Mouse (Mus musculus) MEL (cell line): ENCODE measurements around the gene Sla2. TPM values are rescaled to one million over a fixed set of nuclear protein-coding genes. Genes with fewer than 3 reads are reported as not detected.
A peak's percentile ranks its signal among the peaks of the same experiment; 100 is the strongest.
"Not testable (repeated sequence)": the region's sequence is repeated elsewhere in the genome, so short reads cannot be mapped to it uniquely, and the experiment has no call there.

Source experiments
- DNase-seq: peaks from one replicate; pipeline ENCODE4 v3.0.0; 2011; ENCODE audit warnings: low read depth, low spot score
- H3K27ac ChIP-seq: 2 replicates; pipeline ENCODE4 v1.5.1; 2012; ENCODE audit warnings: low read depth, mild to moderate bottlenecking, control low read depth, low read length, moderate library complexity; ENCODE audit not compliant: control insufficient read depth
- H3K27me3 ChIP-seq, 2 experiments: fragments of 150-350 bp in 1 of 2; sonication (generic) in 1 of 2; 2 replicates each; pipeline ENCODE4 v1.6.1; 2012; ENCODE audit warnings: low read length in 2 of 2, mild to moderate bottlenecking in 2 of 2, improper control_type of control experiment in 1 of 2, moderate library complexity in 1 of 2; ENCODE audit not compliant: insufficient read depth in 2 of 2, control insufficient read depth in 1 of 2
- H3K36me3 ChIP-seq, 2 experiments: 2 replicates each; pipeline ENCODE4 v1.6.1; 2012 to 2014; ENCODE audit warnings: low read length in 2 of 2, improper control_type of control experiment in 1 of 2, inconsistent platforms in 1 of 2, mild to moderate bottlenecking in 1 of 2; ENCODE audit not compliant: insufficient read depth in 2 of 2, control insufficient read depth in 1 of 2
- H3K4me1 ChIP-seq, 2 experiments: fragments of 150-350 bp in 1 of 2; sonication (generic) in 1 of 2; 2 replicates each; pipeline ENCODE4 v1.6.1; 2012; ENCODE audit warnings: low read length in 2 of 2, improper control_type of control experiment in 1 of 2, mild to moderate bottlenecking in 1 of 2; ENCODE audit not compliant: insufficient read depth in 2 of 2, control insufficient read depth in 1 of 2
- H3K4me3 ChIP-seq, 2 experiments: fragments of 150-350 bp in 1 of 2; sonication (generic) in 1 of 2; 2 replicates each; pipeline ENCODE4 v1.5.1; 2012; ENCODE audit warnings: low read depth in 2 of 2, low read length in 2 of 2, mild to moderate bottlenecking in 2 of 2, moderate library complexity in 2 of 2, control low read depth in 1 of 2, improper control_type of control experiment in 1 of 2; ENCODE audit not compliant: control insufficient read depth in 1 of 2, insufficient read depth in 1 of 2
- H3K79me2 ChIP-seq: 2 replicates; pipeline ENCODE4 v1.6.1; 2012; ENCODE audit warnings: mild to moderate bottlenecking, low read length, moderate library complexity; ENCODE audit not compliant: control insufficient read depth, poor library complexity, insufficient read depth
- H3K9ac ChIP-seq: 2 replicates; pipeline ENCODE4 v1.6.1; 2012; ENCODE audit warnings: low read depth, mild to moderate bottlenecking, control low read depth, low read length, moderate library complexity; ENCODE audit not compliant: control insufficient read depth, poor library complexity, severe bottlenecking
- H3K9me3 ChIP-seq: fragments of 150-350 bp; sonication (generic); replicated peaks from 2 replicates; pipeline ENCODE4 v1.6.1; 2012; ENCODE audit warnings: mild to moderate bottlenecking, low read length, improper control_type of control experiment, moderate library complexity; ENCODE audit not compliant: insufficient read depth
- BHLHE40 ChIP-seq: IDR thresholded peaks from 2 replicates; pipeline ENCODE4 v1.6.1; 2012; ENCODE audit warnings: low read depth, mild to moderate bottlenecking, inconsistent platforms, low read length, improper control_type of control experiment, borderline replicate concordance
- CTCF ChIP-seq, 3 experiments: IDR thresholded peaks in 2 of 3; conservative IDR thresholded peaks in 1 of 3; 2 replicates each; pipeline ENCODE4 v1.5.1; 2011 to 2012; ENCODE audit warnings: low read length in 3 of 3, low read depth in 2 of 3, mild to moderate bottlenecking in 2 of 3, improper control_type of control experiment in 1 of 3, inconsistent platforms in 1 of 3, mixed read lengths in 1 of 3, moderate library complexity in 1 of 3; ENCODE audit not compliant: control insufficient read depth in 1 of 3, insufficient read depth in 1 of 3, poor library complexity in 1 of 3, severe bottlenecking in 1 of 3
- E2F4 ChIP-seq: IDR thresholded peaks from 2 replicates; pipeline ENCODE4 v1.6.1; 2011; ENCODE audit warnings: low read depth, low read length, improper control_type of control experiment, borderline replicate concordance
- ELF1 ChIP-seq: IDR thresholded peaks from 2 replicates; pipeline ENCODE4 v1.6.1; 2014; ENCODE audit warnings: low read depth, mild to moderate bottlenecking, inconsistent platforms, low read length, improper control_type of control experiment, moderate library complexity
- EP300 ChIP-seq, 2 experiments: IDR thresholded peaks; 2 replicates each; pipeline ENCODE4 v1.6.1; 2011; ENCODE audit warnings: improper control_type of control experiment in 2 of 2, low read length in 2 of 2, low read depth in 1 of 2, mild to moderate bottlenecking in 1 of 2
- ETS1 ChIP-seq: IDR thresholded peaks from 2 replicates; pipeline ENCODE4 v1.6.1; 2012; ENCODE audit warnings: low read depth, mild to moderate bottlenecking, inconsistent platforms, low read length, improper control_type of control experiment, moderate library complexity
- GATA1 ChIP-seq: IDR thresholded peaks from 2 replicates; pipeline ENCODE4 v1.6.1; 2011; ENCODE audit warnings: low read depth, low read length, improper control_type of control experiment
- JUND ChIP-seq: IDR thresholded peaks from 2 replicates; pipeline ENCODE4 v1.6.1; 2011; ENCODE audit warnings: low read depth, mild to moderate bottlenecking, improper control_type of control experiment, low read length
- KAT2A ChIP-seq: conservative IDR thresholded peaks from 2 replicates; pipeline ENCODE4 v1.6.1; 2012; ENCODE audit warnings: low read depth, low read length, improper control_type of control experiment, inconsistent platforms
- MAX ChIP-seq: IDR thresholded peaks from 2 replicates; pipeline ENCODE4 v1.6.1; 2011; ENCODE audit warnings: low read length, improper control_type of control experiment
- MAZ ChIP-seq: IDR thresholded peaks from 2 replicates; pipeline ENCODE4 v1.6.1; 2012; ENCODE audit warnings: low read depth, mild to moderate bottlenecking, inconsistent platforms, low read length, improper control_type of control experiment
- MEF2A ChIP-seq: IDR thresholded peaks from 2 replicates; pipeline ENCODE4 v1.6.1; 2014; ENCODE audit warnings: low read depth, mild to moderate bottlenecking, inconsistent platforms, low read length, improper control_type of control experiment; ENCODE audit not compliant: poor library complexity, insufficient replicate concordance, severe bottlenecking; ENCODE audit errors: extremely low read depth
- MXI1 ChIP-seq: IDR thresholded peaks from 2 replicates; pipeline ENCODE4 v1.6.1; 2011; ENCODE audit warnings: mild to moderate bottlenecking, low read depth, low read length, improper control_type of control experiment
- MYB ChIP-seq: IDR thresholded peaks from 2 replicates; pipeline ENCODE4 v1.6.1; 2011; ENCODE audit warnings: mild to moderate bottlenecking, low read depth, low read length, improper control_type of control experiment
- NELFE ChIP-seq: IDR thresholded peaks from 2 replicates; pipeline ENCODE4 v1.6.1; 2011; ENCODE audit warnings: low read depth, low read length, improper control_type of control experiment
- NRF1 ChIP-seq: IDR thresholded peaks from 2 replicates; pipeline ENCODE4 v1.6.1; 2014; ENCODE audit warnings: low read depth, mild to moderate bottlenecking, inconsistent platforms, low read length, improper control_type of control experiment, moderate library complexity; ENCODE audit not compliant: poor library complexity, insufficient read depth, severe bottlenecking
- RAD21 ChIP-seq: IDR thresholded peaks from 2 replicates; pipeline ENCODE4 v1.6.1; 2011; ENCODE audit warnings: mild to moderate bottlenecking, low read depth, low read length, improper control_type of control experiment
- RCOR1 ChIP-seq: IDR thresholded peaks from 2 replicates; pipeline ENCODE4 v1.6.1; 2012; ENCODE audit warnings: low read depth, mild to moderate bottlenecking, inconsistent platforms, low read length, improper control_type of control experiment
- SIN3A ChIP-seq: IDR thresholded peaks from 2 replicates; pipeline ENCODE4 v1.6.1; 2012; ENCODE audit warnings: low read length, improper control_type of control experiment, inconsistent platforms
- SMC3 ChIP-seq: IDR thresholded peaks from 2 replicates; pipeline ENCODE4 v1.6.1; 2011; ENCODE audit warnings: low read depth, low read length, improper control_type of control experiment
- TAL1 ChIP-seq: IDR thresholded peaks from 2 replicates; pipeline ENCODE4 v1.6.1; 2012; ENCODE audit warnings: mild to moderate bottlenecking, inconsistent platforms, low read length, moderate library complexity, mixed read lengths
- TBP ChIP-seq: IDR thresholded peaks from 2 replicates; pipeline ENCODE4 v1.8.0; 2011; ENCODE audit warnings: low read depth, low read length, improper control_type of control experiment
- UBTF ChIP-seq: IDR thresholded peaks from 2 replicates; pipeline ENCODE4 v1.6.1; 2012; ENCODE audit warnings: low read depth, mild to moderate bottlenecking, inconsistent platforms, low read length, improper control_type of control experiment, moderate library complexity, borderline replicate concordance; ENCODE audit not compliant: insufficient read depth
- USF1 ChIP-seq: IDR thresholded peaks from 2 replicates; pipeline ENCODE4 v1.6.1; 2014; ENCODE audit warnings: low read depth, mild to moderate bottlenecking, inconsistent platforms, low read length, improper control_type of control experiment, moderate library complexity
- ZMIZ1 ChIP-seq: IDR thresholded peaks from 2 replicates; pipeline ENCODE4 v1.6.1; 2012; ENCODE audit warnings: low read depth, mild to moderate bottlenecking, inconsistent platforms, low read length, improper control_type of control experiment, moderate library complexity
- polyA plus RNA-seq, 2 experiments: library from polyadenylated mRNA; stranded (reverse) in 1 of 2; unstranded in 1 of 2; fragments of >175 nt in 1 of 2; fragments of >200 nt in 1 of 2; gene quantifications; 2 replicates each; pipeline versions ENCODE4 v1.2.1 to v1.2.4; 2012; ENCODE audit warnings: low replicate concordance in 2 of 2, low read depth in 1 of 2; ENCODE audit not compliant: insufficient read length in 2 of 2, insufficient read depth in 1 of 2, missing spikeins in 1 of 2
- total RNA-seq: library from RNA; depleted of rRNA; stranded (reverse); fragments of 300-350 nt; gene quantifications from 2 replicates; pipeline ENCODE4 v1.2.3, GENCODE M21; 2012

Gene Sla2
- total and polyA plus RNA-seq, 3 experiments, result 0.40 to 9.0 TPM; not detected in 1

DNA sequence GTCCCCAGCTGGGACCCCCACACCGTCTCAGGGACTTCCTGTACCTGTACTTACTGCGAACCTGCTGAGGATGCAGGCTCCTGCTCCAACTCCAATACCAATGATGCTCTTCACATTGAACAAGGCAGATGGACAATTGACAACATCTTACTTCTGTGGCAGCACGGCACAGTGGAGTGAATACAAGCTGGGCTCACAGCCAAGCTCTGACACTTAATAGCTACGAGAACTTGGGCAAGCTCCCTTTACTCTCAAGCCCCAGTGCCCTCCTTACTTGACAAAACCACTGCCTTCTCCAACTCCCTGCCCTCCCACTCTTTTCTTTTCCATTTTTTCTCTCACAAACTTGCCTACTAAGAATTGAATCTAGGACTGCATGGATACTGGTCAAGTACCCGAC, 26.2 kb upstream of the Sla2 start:
- Histone ChIP-seq H3K27ac (no peak overlapping the region), H3K27me3 (no peaks in the 10 kb centered on the region), H3K9me3 (no peaks in the 10 kb centered on the region), H3K4me1 (peaks cover 0 to 4% of the 10 kb centered on the region in 2 experiments; a peak in 1 of 4 replicates), H3K9ac (no peak overlapping the region), H3K36me3 (peaks cover 0 to 3% of the 10 kb centered on the region in 2 experiments; a peak in 1 of 4 replicates), H3K79me2 (no peaks in the 10 kb centered on the region), H3K4me3 (no peak overlapping the region)
- TF ChIP-seq E2F4 (no peak), BHLHE40 (no peak), MAX (no peak), UBTF (no peak), EP300 (IDR thresholded peaks at IDR 0.05; ENCODE audit: low read depth in 1 of 2, low read length in 2 of 2) (no peak), RAD21 (no peak), USF1 (no peak), TAL1 (no peak), MEF2A (no peak), GATA1 (no peak), KAT2A (no peak), ZMIZ1 (no peak), RCOR1 (no peak), MYB (no peak)
- no peak for DNase-seq

DNA sequence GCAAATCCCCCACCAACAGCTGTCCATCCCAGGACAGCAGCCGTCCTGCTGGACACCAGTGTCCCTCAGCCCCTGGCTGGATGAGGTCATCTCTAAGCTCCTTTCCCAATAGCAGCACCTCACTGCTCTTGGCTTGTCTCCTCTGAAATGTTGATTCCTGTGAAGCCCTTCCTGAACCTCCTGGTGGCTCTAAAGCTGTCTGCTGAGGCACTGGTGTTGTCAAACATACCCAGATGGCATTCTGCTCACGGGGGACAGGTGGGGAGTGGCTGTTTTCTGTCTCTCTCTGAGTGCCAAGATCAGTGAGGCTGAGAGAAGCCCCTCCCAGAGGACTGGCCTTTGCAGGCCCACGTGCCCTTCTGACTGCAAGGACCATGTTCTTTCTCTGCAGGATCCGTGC, 18.9 kb upstream of the Sla2 start:
- not testable (repeated sequence) for H3K4me3 ChIP-seq, H3K9ac ChIP-seq, H3K36me3 ChIP-seq, H3K27ac ChIP-seq, DNase-seq, H3K79me2 ChIP-seq, H3K27me3 ChIP-seq, H3K4me1 ChIP-seq, H3K9me3 ChIP-seq

DNA sequence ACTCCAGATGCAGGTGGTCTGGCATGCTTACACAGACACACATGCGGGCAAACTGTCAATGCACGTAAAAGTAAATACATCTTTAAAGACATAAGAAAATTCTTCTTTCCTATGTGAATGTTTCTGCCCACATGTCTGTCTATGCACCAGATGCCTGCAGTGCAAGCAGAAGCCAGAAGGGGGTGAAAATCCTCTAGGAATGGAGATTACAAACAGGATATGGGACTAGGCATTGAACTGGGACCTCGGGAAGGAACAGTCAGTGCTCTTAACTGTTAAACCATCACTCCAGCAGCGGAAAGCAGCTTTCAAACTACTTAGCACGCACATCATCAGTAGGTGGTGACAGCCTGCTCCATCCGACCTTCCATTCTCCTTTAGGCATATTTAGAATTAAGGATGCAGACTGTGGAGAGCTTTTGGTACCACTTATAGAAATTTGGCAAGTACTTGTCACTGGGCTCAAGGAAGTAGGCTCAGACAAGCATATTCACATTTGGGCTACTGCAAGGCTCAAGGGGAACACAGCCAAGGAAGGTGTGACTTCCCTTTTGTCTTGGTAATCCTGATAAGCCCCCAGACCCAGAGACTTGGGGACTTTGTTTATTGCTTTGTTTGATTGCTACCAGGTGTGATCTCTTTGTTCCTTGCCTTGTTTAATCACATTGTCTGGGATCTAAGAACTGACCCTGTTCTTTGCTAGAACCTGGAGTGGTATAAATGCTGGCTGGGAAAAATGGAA, 18.2 kb upstream of the Sla2 start:
- Histone ChIP-seq H3K27ac (no peak overlapping the region), H3K36me3 (no peaks in the 10 kb centered on the region), H3K4me1 (no peaks in the 10 kb centered on the region), H3K9ac (no peak overlapping the region), H3K79me2 (no peaks in the 10 kb centered on the region), H3K4me3 (no peak overlapping the region), H3K27me3 (peaks cover 0 to 1% of the 10 kb centered on the region in 2 experiments; a peak in 2 of 4 replicates), H3K9me3 (no peaks in the 10 kb centered on the region)
- DNase-seq, result peak; percentile 54
- TF ChIP-seq GATA1, result 0 out of 2 replicates have a peak, but pooled peaks have one; percentile 22
- TF ChIP-seq E2F4, result no peak
- no peak for TF ChIP-seq MXI1
- no peak for TF ChIP-seq TAL1
- TF ChIP-seq CTCF (IDR thresholded peaks at IDR 0.05 in 2 of 3, conservative IDR thresholded peaks at IDR 0.05 in 1 of 3; ENCODE audit: control insufficient read depth in 1 of 3, insufficient read depth in 1 of 3, low read depth in 2 of 3, low read length in 3 of 3, poor library complexity in 1 of 3, severe bottlenecking in 1 of 3), result peak in 2 of 3 experiments; percentile 25 to 40; a peak in 3 of 6 replicates
- no peak for TF ChIP-seq TBP
- no peak for TF ChIP-seq RCOR1
- no peak for TF ChIP-seq JUND
- TF ChIP-seq NRF1, result no peak
- no peak for TF ChIP-seq ETS1
- TF ChIP-seq SIN3A, result no peak
- TF ChIP-seq SMC3, result peak; percentile 33; the same call in 1 of the 2 replicates
- no peak for TF ChIP-seq ELF1
- TF ChIP-seq RAD21, result peak; percentile 31
- no peak for TF ChIP-seq NELFE
- no peak for TF ChIP-seq MAZ
